Mouse (Mus musculus) left cerebral cortex, postnatal 25 days (tissue): ENCODE results near the gene Iglon5. TPM values are rescaled to one million over a fixed set of nuclear protein-coding genes. Genes with fewer than 3 reads are reported as not detected.

Experiments
- DNase-seq, 2 experiments: peaks; one replicate each; pipeline ENCODE4 v3.0.0; 2022; ENCODE audit warnings: low spot score in 2 of 2, mixed read lengths in 1 of 2
- intact Hi-C: fragments of 180-260 bp; cut with DNase I; formaldehyde crosslinking; loops from one replicate; pipeline ENCODE4 v1.15.1; 2025
- total RNA-seq, 2 experiments: library from RNA; stranded (reverse); gene quantifications; 2 replicates each; pipeline ENCODE4 v1.2.3; 2021

Iglon5 gene
- total RNA-seq, 2 experiments from 2014 or later = 28.4 to 28.9 TPM

DNA sequence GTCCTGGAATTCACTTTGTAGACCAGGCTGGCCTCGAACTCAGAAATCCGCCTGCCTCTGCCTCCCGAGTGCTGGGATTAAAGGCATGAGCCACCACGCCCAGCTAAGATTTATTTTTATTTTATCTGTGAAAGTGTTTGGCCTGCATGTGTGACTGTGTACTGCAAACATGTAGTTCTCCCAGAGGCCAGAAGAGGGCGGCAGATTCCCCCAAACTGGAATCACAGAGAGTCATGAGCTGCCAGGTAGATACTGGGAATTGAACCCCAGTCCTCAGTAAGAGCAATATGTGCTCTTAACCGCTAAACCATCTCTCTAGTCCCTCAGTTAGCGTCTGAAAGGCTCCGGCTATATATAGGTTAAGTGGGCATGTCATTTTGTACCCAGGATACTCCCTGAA is 19.5 kb downstream of the Iglon5 start:
- no peak for DNase-seq
- intact Hi-C loops = loop anchor here (2.0 kb wide), 1 partner anchor 24 kb away; no protein-coding TSS in a partner anchor

- DNase-seq = peak; percentile 73 to 80
- intact Hi-C loops = loop anchor here (1.0 to 5.0 kb wide), 2 partner anchors 43 to 96 kb away; partner anchors contain the start of gene Zfp658
These were observed 23.7 kb downstream of the Iglon5 start for GRCm38 (mm10) chr7:43466099-43466694.

DNA sequence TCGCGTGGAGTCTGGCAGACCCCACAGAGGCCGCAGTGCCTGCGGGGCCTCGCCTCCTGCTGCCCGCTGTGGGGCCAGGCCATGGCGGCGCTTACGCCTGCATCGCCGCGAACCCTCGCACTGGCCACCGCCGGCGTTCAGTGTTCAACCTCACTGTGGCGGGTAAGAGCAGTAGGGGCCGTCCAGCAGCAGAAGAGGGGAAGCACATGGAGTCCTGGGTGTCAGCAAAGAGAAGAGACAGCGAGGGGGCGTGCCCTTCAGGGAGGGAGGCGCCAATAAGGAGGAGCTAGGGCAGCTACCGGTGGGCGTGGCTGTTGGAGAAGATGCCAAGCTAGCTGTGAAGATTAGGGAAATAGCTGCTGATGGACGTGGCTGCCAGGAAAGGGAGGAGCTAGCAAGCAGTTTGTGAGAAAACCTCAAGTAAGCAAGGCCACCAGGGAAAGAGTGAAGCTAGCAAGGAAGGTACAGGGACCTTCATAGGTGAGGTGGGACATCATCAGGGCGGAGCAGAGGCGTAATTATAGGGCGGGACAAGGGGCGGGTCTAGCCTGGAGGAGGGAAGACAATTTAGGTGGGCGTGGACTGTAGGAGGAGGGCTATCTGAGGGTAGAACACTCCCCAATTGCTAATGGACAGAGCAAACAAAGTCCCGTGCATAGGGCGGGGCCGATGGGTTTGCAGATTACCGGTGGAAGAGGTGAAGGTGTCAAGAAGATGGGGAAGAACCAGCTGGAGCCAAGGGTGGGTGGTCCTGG is 24.4 kb downstream of the Iglon5 start:
- DNase-seq = peak; percentile 80
- intact Hi-C loops = loop anchor here (1.0 to 5.0 kb wide), 2 partner anchors 42 to 97 kb away; partner anchors contain the start of gene Zfp658

GRCm38 (mm10) chr7:43464864-43465343 is 25.0 kb downstream of the Iglon5 start:
- no peak for DNase-seq
- intact Hi-C loops = loop anchor here (5.0 kb wide), 1 partner anchor 97 kb away; the partner anchor contains the start of gene Zfp658

DNA sequence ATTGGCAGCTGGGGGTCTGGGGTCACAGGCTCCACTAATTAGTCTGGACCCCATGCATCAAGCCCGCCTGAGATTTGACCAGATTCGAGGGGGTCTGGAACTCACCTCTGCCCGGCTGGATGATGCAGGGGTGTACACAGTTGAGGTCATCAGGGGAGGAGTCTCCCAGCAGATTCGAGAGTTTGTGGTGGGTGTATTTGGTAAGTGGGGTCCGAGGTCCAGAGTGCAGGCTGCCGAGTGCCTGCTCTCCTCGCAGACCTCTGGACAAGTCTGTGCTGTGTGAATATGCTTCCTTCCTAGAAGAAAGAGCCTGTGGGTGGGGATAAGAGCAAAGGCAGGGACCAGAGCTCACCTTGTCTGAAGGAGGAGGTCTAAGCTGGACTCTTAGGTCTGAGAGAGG is 25.9 kb downstream of the Iglon5 start:
- DNase-seq = no peak
- intact Hi-C loops = no loop called here

- no peak for DNase-seq
- intact Hi-C loops = no loop called here
These were observed 27.0 kb downstream of the Iglon5 start, which contains the start of gene Vsig10l for GRCm38 (mm10) chr7:43462851-43463250. Vsig10l (plus strand) TSS chr7:43463151.

DNA sequence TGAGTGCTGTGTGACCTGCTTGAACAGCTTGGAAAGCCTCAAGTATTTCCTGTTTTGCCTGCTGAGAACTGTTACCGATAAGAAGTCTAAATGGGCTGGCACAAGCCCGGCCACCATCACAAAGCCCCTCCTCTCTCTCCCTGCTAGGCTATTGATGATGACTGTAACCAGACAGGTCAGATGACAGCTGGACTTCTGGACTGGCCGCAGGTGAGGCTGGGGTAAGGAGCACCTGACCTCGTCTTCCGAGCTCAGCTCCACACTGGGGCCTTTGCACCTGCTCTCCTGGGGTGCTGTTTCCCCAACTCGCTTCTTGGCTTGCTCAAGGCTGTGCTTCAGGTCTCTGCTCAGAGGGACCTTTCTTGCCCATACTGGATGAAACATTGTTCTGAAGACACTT is 35.5 kb downstream of the Iglon5 start:
- DNase-seq = no peak
- intact Hi-C loops = no loop called here

- DNase-seq = no peak
- intact Hi-C loops = no loop called here
These were observed 36.1 kb downstream of the Iglon5 start for GRCm38 (mm10) chr7:43453599-43454355.

GRCm38 (mm10) chr7:43452609-43453008 is 37.3 kb downstream of the Iglon5 start:
- no peak for DNase-seq
- intact Hi-C loops = no loop called here

DNA sequence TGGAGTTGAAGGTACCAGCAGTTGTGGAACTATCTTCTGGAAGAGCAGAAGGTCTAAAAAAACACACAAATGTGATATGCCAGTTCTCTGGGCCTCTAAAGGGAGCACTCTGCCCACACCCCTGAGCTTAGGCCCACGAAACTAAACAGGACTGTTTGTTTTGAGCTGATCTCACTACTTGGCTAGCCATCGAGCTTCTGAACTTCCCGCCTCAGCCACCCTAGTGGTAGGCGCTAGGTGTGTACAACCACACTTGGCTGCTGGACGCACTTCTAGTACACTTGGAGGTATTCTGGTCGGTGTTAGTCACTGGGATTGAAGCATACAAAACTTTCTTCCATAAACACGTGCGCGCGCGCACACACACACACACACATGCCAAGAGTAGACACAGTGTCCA is 38.1 kb downstream of the Iglon5 start:
- DNase-seq = no peak
- intact Hi-C loops = no loop called here

- no peak for DNase-seq
- intact Hi-C loops = no loop called here
These were observed 40.1 kb downstream of the Iglon5 start for GRCm38 (mm10) chr7:43449811-43450210.

- no peak for DNase-seq
- intact Hi-C loops = no loop called here
These were observed 41.6 kb downstream of the Iglon5 start for GRCm38 (mm10) chr7:43448246-43448645.

- intact Hi-C loops = no loop called here
- DNase-seq = no peak
These were observed 42.1 kb downstream of the Iglon5 start for GRCm38 (mm10) chr7:43447801-43448200.

GRCm38 (mm10) chr7:43443917-43444293 is 46.0 kb downstream of the Iglon5 start, which contains the start of the genes Etfb and Gm45233:
Etfb (plus strand) TSS chr7:43444083.
Gm45233 (plus strand) TSS chr7:43444128.
- peak; percentile 93 to 98 for DNase-seq
- intact Hi-C loops = loop anchor here (2.0 kb wide), 1 partner anchor 131 kb away; the partner anchor contains the start of gene Zfp715

DNA sequence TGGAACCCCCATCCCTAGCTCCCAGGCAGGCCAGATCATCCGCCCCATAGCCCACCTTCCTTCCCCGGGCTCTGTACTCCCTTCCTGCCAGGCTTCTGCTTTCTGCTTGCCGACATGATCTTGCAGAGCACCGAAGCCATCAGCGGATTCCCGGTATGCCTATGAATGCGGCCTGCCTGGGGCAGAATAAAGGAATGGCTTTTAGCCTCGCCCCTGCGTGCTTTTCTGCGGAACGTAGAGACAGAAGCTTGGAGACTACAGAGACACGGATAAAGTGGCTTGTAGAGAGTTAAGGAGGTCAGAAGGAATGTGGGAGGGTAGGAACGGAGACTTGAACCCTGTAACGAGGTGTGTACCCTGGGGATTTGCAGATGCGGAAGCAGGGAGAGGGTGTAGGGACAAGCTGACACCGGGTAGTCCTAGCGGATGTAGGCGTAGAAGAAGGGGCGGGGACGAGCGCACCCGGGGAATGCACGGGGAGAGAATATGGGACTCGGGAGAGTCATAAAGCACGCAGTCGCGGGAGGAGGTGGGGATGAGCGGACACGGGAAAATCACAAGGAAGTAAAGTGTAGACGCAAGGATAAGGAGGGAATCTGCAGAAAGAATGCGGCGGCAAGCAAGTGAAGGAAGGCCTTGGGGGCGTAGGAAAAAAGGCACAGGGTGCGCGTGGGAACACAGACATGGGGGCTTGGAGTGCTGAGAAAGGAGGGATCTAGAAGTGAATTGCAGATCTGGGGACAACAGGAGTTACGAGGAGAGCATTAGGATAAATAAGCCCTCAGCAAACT is 46.6 kb downstream of the Iglon5 start:
- intact Hi-C loops = loop anchor here (2.0 kb wide), 1 partner anchor 131 kb away; the partner anchor contains the start of gene Zfp715
- DNase-seq = peak; percentile 71

- intact Hi-C loops = loop anchor here (2.0 kb wide), 1 partner anchor 130 kb away; the partner anchor contains the start of gene Zfp715
- no peak for DNase-seq
These were observed 47.2 kb downstream of the Iglon5 start for GRCm38 (mm10) chr7:43442684-43443083.

DNA sequence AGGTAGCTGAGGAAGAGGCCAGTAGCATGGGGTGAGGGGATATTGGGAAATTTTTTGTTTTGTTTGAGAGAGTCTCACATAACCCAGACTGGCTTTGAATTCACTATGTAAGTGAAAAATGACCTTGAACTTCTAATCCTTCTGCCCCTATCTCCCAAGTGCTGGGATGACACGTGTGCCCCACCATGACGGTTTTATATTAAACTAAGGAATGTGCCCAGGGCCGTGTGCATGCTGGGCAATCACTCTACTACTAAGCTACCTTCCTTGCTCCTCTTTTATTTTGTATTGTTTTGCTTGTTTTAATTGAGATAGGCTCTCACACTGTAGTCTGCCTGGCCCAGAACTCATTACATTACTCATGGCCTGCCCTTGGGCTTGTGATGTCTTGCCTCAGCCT is 48.8 kb downstream of the Iglon5 start:
- intact Hi-C loops = no loop called here
- no peak for DNase-seq

GRCm38 (mm10) chr7:43440482-43440881 is 49.4 kb downstream of the Iglon5 start, which contains the start of gene Cldnd2:
Cldnd2 (plus strand) TSS chr7:43440782.
- intact Hi-C loops = no loop called here

GRCm38 (mm10) chr7:43438611-43439010 is 51.3 kb downstream of the Iglon5 start:
- intact Hi-C loops = no loop called here

More at GRCm38 (mm10) chr7:43440482-43440881, 49.4 kb downstream of the Iglon5 start, which contains the start of gene Cldnd2:
- DNase-seq = no peak

More at GRCm38 (mm10) chr7:43438611-43439010, 51.3 kb downstream of the Iglon5 start:
- no peak for DNase-seq
